Mouse (Mus musculus): ENCODE measurements around the gene Cd160. TPM values are rescaled to one million over a fixed set of nuclear protein-coding genes. Genes with fewer than 3 reads are reported as not detected.

Cd160 gene
- polyA plus RNA-seq, 1 experiment from 2014 or later = not detected

Other genes with a start within 250 kb of the Cd160 start
- gene Polr3gl, start 235.2 kb downstream of the Cd160 start, polyA plus RNA-seq (2014; fragmentation: Nextera tagmentation; extraction: Ambion mirVana) = 13.2 and 14.2 TPM in 2 replicates
- 0.90 and 1.1 TPM in 2 replicates for gene Ankrd34a, start 232.7 kb downstream of the Cd160 start, polyA plus RNA-seq (2014; fragmentation: Nextera tagmentation; extraction: Ambion mirVana)
- 6.5 and 7.0 TPM in 2 replicates for gene Lix1l, start 228.2 kb downstream of the Cd160 start, polyA plus RNA-seq (2014; fragmentation: Nextera tagmentation; extraction: Ambion mirVana)
- gene Rbm8a, start 199.4 kb downstream of the Cd160 start, polyA plus RNA-seq (2014; fragmentation: Nextera tagmentation; extraction: Ambion mirVana) = 195 and 196 TPM in 2 replicates
- 54.7 and 62.3 TPM in 2 replicates for gene Pex11b, start 194.0 kb downstream of the Cd160 start, polyA plus RNA-seq (2014; fragmentation: Nextera tagmentation; extraction: Ambion mirVana)
- gene Gm42957, start 193.9 kb downstream of the Cd160 start, polyA plus RNA-seq (2014; fragmentation: Nextera tagmentation; extraction: Ambion mirVana) = not detected in 2 replicates
- gene Itga10, start 183.8 kb downstream of the Cd160 start, polyA plus RNA-seq (2014; fragmentation: Nextera tagmentation; extraction: Ambion mirVana) = 0.59 and 0.77 TPM in 2 replicates
- 0.14 and 0.45 TPM in 2 replicates for gene Ankrd35, start 159.2 kb downstream of the Cd160 start, polyA plus RNA-seq (2014; fragmentation: Nextera tagmentation; extraction: Ambion mirVana)
- gene Pias3, start 133.0 kb downstream of the Cd160 start, polyA plus RNA-seq (2014; fragmentation: Nextera tagmentation; extraction: Ambion mirVana) = 33.8 and 35.5 TPM in 2 replicates
- 12.0 and 13.5 TPM in 2 replicates for gene Nudt17, start 120.8 kb downstream of the Cd160 start, polyA plus RNA-seq (2014; fragmentation: Nextera tagmentation; extraction: Ambion mirVana)
- gene Polr3c, start 101.7 kb downstream of the Cd160 start, polyA plus RNA-seq (2014; fragmentation: Nextera tagmentation; extraction: Ambion mirVana) = 35.9 and 37.3 TPM in 2 replicates
- 82.3 and 85.1 TPM in 2 replicates for gene Rnf115, start 101.7 kb downstream of the Cd160 start, polyA plus RNA-seq (2014; fragmentation: Nextera tagmentation; extraction: Ambion mirVana)
- not detected in 2 replicates for gene Pdzk1, start 67 bp downstream of the Cd160 start, polyA plus RNA-seq (2014; fragmentation: Nextera tagmentation; extraction: Ambion mirVana)
- 3.0 and 3.9 TPM in 2 replicates for gene Gja5, start 75.3 kb upstream of the Cd160 start, polyA plus RNA-seq (2014; fragmentation: Nextera tagmentation; extraction: Ambion mirVana)
- gene Gpr89, start 76.0 kb upstream of the Cd160 start, polyA plus RNA-seq (2014; fragmentation: Nextera tagmentation; extraction: Ambion mirVana) = 41.6 and 41.9 TPM in 2 replicates
- 0.49 and 2.5 TPM in 2 replicates for gene Gja8, start 96.7 kb upstream of the Cd160 start, polyA plus RNA-seq (2014; fragmentation: Nextera tagmentation; extraction: Ambion mirVana)

All from embryonic facial prominence, embryonic 11.5 days (tissue).